Mouse (Mus musculus): ENCODE measurements at regions not wholly inside any gene's neighbourhood (a gene's known extent, or its start where the extent isn't known, plus 50 kb on each side); places are given as distances from the start of the nearest gene placed in this dataset.

DNA sequence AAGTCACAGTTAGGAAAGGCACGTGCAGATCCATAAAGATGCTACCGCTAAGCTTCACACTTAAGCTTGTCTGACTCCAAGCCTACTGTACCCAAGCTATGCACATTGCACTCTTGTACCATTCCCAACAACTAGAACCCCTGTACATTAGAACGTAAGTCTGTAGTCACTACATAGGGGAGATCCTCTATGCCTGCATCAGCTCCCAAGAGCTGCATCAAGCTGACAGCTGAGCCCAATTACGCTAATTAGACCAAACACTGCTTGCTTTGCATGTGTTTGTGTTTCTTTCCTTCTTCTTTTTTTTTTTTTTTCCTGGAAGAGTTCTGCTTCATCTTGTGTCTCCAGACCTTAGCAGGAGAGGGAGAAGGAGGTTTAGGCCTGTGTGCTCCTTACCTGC, 641.5 kb upstream of the Sox9 start:
- DNase-seq, result no peak

DNA sequence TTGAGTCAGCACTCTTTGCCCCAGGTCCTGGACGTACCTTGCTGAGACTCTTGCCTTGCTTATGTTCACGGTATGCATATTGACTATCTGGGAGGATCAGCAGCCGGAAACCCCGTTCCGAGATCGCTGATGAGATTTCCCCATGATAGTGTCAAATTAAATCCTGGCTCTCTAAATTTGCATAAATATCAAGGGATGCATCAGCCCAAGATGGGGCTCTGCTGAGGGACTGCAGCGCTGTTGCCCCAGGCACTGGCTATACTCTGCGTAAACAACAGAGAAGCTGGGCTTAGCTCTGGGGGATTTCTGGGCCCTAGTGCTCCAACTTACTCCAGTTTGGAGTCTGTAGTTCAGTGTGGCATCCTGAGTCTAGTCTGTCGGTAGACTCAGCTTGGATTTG, 641.1 kb upstream of the Sox9 start:
- no peak for DNase-seq

DNA sequence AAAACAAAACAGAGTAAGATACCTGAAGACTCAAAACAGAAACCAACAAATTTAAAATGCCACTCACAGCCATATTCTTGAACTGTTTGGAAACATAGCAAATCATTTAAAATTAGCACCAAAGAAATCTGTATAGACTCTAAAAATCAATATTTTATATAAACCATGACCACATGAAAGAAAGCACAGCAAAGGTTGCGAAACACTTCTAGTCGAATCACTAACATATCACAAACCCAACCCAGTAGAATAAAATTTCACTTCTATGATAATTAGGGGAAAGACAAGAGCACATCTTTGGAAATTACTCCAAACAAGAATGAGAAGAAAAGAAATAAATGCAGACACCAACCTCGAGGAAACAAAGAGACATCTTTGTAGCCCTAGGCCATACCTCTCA, 630.0 kb upstream of the Sox9 start:
- no peak for DNase-seq

DNA sequence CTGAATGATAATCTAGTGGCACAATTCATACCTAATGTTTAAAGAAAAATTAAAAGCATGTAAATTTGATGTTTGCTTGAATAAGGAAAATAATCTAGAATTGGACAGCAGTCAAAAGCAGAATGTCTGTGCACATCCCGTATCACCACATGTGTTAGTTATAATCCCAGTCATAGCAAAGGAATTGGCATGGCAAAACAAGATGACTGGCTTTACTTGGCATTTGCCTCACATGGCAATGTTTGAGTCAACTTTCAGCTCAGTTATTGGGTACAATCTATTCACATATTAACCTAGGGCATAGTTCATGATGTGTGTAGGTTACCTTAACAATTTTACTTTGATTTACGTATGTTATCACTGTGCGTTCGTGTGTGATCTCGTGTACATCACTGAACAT, 628.8 kb upstream of the Sox9 start:
- no peak for DNase-seq

DNA sequence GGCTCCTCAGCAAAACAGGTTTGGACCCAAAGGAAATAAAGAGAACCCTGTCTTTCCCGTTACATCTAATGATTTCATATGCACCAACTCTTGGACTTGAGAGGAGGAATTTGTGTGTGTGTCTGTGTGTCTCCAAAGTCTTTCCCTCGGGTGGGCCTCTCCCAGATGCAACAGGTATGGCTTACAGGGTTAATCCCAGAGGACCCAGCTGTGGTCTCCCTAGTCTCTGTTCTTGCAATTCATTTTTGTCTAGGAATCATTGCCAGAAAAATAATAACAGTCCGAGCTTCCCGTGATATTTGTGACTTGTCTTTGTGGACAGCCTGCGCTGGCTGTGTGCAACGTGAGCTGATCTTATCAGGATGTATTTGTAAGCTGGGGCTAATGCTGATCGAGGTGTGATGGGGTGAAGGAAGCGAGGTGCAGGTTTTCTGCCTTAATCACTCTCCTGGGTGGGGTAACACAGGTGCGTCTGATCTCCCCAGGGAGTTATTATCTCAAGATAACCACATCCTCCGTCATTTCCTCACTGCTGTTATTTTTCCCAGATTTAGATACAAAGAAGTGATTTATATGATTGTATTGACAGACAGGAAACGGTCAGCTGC, 627.2 kb upstream of the Sox9 start:
- DNase-seq, result no peak

DNA sequence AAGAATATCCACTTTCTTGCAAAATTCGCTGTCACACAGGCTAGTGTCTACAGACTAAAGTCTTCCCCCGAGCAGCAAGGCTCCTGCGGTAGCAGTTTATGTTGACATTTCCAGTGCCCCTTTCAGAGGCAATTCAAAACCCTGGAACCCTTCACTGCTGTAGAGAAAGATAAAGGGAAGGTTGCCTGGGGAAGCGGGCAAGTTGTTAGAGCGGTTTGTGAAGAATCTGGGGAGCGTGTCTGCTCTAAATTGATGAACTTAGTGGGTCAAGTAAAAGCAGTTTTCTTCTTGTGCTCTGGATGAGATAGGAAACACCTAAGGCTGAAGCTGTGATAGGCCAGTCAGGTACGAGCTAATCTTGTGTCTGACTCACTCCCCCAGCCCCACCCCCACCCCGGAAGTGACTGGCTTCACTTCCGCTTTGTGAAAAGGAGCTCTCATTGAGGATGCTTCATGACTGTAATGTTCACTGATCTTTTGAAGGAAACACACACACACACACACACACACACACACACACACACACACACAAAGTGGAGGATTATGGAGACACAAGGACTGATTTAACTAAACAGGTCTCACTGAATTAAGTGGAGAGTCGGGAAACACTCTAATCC, 626.6 kb upstream of the Sox9 start:
- no peak for DNase-seq

DNA sequence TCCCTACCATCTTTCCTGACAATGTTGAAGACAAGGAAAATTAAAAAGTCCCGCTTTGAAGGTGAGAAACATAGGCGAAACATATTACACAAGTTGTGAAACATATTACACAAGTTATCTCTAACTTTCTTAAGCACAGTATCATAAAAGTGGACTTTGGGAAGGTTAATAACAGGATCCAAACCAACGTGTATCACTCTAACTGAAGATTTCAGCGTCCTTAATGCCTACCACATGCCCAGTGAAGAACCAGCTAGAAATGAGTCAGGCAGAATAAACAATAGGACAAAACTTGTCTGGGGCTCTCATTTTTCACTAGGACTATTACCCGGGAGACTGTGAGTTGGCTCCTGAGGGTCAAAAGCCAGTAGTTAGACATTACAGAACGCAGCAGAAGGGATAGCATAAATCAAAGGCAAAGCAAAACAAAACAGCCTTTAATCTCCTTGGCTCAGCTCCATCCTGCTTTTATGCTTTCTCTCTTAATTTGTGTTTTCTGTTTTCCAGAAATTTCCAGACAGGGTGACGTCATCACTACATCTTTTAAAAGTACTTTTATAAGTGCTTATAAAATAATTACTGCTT, 618.3 kb upstream of the Sox9 start:
- no peak for DNase-seq

DNA sequence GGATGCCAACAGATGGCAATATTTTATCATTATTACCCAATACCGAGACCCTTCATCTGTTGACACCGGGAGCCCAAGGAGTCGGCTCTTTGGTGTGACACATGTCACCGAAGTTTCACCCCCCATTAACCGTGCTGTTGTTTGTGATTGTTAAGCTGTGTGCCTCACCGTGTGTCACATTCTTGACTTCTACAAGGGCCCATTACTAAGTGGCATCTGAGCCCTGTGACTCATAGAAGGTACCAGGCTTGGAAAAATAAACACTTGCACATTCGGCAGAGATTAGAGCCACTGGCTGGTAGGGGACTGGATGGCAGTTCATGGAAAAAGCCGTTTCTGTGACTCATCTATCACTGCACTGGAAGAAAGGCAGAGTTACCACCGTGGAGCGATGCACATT, 608.4 kb upstream of the Sox9 start:
- DNase-seq, result no peak

DNA sequence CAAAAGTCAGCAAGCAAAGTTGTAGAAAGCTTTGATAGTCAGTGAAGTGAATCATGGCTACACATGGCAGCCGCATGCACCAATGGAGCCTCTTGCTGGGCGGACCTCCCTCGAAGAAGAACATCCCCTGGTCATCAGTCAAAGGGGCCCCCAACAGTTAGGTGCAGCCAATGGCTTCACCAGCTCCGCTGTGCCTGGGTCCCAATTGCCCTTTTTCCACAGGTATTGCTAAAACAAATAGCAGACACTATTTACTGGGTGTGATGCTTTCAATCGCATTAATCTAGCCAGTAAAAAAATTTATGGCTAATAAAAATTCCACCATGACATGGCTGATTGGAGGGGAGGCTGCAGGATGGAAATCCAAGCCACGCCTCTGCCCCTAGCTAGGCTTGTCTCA, 606.7 kb upstream of the Sox9 start:
- DNase-seq, result no peak

DNA sequence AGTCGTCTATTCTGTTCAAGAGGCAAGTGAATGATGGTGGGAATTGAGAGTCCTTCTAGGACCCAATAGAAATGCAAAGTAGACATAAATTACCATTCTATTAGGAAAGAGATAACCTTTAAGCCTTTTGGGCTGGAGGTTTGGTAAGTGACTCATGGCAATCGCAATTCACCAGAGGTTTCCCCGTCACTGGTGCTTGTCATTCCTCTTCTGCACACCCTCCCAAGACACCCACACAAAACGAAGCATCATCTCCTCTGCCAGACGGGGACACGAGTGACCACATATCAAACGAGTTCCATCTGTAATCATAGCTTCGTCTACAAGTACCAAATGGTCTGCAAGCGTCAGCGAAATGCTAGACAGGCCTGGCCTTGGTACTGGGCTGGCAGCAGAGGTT, 601.4 kb upstream of the Sox9 start:
- no peak for DNase-seq

DNA sequence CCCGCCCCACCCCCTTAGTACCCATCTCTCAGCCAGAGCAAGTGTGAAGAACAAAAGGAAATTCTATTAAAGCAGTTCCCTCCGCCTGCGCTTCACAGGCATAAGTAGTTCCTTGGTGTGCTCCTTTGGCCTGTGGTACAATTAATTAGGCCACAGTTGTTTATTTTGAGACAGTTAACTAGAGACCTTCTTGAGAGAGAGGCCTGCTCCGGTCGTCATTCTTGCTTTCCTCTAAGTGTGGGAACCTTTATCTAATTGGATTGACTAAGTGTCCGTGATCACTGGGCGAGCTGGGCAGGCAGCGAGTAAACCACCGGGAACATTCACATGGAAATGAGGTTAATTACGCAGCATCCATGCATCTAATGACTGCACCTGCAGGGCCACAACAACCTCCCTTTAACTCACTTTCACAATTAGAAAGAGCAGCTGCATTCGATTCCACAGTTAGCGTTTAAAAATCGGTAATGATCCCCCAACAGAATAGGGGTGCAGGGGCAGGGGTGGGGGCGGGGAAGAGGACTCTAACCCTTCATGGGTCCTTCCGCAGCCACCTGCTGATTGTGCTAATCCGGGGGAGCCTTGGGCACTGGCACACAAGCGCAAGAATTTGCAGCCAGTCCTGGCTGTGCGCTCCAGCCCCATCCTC, 584.3 kb upstream of the Sox9 start:
- DNase-seq, result no peak

DNA sequence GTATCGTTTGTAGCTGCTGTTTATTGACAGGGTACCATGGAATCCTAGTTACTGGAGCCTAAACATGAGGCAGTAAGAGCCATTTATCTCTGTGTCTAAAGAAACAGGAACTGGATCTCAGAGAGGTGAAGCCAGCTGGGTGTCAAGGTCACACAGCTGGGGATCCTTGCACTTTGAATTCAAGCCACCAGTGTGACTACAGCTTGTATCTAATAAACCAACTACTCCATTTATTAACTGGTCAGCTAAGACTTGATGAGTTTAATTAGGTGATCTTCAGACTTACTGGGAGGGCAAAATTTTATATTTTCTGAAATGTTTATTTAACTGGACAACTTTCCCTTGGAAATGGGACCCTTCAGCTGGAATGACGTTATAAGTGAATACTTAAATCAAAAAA, 577.5 kb upstream of the Sox9 start:
- DNase-seq, result no peak

DNA sequence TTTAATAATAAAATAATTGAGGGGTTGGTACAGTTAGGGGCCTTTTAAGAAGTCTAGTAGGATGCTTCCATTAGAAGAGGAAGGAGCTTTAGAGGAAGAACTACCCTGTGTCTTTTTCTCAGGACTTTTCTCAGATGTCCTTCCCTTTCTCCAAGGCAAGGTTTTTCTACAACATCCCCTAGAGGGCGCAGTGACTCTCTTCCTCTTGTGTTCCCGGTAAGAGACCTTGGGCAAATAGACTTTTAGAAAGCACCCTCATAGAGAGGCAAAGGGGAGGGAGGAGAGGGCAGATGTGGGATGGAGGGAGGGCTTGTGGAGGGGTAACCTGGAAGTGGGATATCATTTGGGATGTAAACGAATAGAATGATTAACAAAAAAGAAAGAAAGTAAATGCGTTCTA, 572.6 kb upstream of the Sox9 start:
- peak; percentile 3 for DNase-seq

DNA sequence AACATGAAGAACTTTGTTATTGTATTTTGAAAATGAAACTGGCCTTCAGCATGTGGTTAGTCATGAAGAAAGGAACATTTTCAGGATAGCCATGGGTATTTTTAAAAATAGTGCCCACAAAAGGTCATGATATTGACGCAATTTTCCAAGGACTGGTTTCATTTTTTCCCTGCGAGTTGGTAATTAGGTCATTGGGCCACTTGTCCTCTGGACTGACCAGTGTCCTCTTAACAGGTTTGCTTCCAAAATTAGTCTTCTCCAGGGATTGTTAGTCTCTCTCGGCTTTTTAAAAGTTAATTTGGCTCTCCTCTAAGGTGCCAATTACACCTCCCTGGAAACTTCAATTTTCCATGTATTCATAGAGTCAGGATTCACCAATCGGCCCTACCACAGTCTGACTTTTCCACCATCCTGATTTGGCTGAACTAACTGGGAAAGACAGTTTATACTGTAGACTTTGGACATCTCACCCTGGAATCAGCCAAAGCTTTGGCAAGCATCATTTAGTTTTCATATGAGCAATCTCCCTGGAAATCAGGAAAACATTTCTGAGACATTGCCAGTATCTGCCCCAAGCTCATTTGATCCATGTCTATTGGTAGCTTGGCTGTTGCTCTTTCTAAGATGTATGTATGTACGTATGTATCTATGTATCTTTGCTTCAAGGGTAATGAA, 562.8 kb upstream of the Sox9 start:
- no peak for DNase-seq

DNA sequence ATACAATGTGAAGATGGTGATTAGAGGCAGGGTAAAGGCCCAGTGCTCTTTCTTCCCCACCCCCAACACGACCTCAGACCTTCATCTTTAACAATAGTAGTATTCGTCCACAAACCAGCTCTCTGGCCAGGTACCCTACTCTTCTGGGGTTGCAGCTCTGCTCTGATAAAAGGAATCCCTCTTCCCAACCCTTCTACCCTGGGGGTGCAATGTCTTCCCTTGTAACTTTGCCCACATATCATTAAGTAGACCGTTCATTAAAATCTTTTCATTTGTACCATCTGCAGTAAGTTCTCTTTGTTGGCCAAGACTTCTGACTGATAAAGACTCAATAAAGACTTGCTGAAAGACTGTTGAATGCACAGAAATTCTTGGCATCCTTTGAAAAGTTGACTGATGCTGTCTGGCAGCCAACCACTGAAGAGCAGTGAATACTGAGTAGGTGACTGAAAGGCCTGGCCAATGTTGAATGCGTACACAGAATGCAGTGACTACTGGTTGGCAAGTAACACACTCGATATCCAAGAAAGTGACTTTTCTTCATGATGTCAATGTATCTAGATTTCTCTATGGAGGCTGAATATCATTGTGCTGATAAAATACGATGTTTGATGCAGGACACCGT, 547.4 kb upstream of the Sox9 start:
- DNase-seq, result no peak

DNA sequence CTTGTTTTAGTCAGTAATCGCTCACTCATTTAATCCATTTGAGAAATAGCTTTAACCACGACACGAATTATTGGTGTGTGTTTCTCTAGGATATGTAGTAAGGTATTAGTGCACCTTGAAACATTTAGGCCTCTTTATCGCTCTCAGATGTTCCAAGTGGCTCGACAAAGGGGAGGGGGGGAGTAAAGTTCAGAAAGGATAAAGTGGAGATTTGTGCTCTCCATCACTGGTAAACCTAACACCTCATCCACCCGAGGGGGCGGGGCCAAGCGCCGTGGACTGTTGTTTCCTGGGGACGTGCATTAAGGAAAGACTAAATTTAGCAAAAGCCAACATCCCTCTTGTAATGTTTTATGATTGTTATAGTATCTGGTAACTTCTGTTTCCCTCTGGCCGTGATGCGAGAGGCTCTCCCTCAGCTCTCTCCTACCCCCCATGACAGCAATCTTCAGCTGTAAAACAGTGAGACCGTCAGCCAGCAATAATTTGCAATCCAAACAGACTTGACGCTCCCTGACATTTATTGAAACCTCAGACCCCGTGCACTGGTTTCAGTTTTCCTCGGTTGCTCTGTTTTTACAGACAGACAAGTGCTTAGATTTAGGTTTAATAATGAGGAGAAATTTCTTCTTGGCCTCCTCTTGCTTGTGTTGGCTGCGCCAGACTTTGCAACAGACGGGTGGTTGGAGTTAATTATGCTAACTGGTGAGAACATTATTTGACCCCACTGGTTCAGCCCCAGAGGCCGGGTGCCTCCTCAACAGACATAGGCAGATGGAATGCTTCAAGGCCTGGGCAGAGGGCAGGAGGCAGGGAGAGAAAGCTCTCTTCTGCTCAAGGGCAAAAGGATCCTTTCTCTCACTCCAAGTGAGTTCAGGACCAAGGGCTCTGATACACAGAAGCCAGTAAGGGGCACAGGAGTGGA, 542.8 kb upstream of the Sox9 start:
- no peak for DNase-seq

DNA sequence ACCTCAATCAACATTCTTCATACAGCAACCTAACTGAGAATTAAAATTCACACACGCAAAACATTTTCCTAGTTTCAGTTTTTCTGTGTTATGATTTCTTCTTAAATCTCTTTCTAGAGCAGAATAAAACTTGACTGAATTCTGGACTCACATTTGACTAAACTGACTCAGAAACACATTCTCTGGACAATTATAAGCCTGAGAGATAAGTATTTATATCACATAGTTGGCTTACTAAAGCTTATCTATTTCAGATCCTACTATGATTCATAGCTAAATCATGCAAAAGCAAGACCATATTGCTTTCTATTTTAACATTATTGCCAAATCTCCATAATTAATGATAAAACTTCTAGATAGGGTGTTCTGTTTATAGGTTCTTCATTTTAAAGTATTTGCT, 529.5 kb upstream of the Sox9 start:
- no peak for DNase-seq

DNA sequence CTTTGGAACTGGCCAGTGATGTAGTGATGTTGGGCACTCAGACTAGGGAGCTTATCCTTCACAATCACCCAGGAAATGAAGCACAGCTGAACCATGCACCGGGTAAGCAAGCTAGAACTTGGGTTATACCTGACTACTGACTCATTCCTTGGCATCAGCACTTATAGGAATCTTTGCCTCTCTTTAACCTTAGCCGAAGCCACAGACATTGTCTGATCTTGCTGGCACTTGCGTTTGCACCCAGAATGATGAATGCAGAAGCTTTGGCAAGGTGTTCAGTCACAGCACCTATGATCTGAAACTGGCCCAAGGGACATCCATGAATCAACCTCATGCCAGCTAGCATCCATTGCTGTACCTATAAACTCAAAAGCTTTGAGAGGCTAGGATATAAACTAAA, 529.0 kb upstream of the Sox9 start:
- no peak for DNase-seq

DNA sequence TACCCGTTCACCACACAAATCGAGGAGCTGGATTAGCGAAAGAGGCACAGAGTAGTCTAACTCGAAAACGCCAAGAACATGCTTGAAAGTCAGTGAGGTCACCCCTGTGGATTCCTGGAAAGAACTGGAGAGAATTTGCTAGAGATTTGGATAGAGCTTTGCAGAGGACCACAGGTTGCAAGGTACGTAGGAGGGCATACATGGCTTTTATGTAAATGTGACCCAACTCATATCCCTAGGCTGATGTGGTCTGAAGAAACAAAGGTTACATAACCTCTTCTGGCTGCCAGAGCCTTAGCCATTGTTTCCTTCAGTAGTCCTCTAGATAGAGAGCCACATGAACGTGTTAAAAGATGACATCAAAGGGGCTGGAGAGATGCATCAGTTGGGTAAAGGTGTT, 525.7 kb upstream of the Sox9 start:
- no peak for DNase-seq

DNA sequence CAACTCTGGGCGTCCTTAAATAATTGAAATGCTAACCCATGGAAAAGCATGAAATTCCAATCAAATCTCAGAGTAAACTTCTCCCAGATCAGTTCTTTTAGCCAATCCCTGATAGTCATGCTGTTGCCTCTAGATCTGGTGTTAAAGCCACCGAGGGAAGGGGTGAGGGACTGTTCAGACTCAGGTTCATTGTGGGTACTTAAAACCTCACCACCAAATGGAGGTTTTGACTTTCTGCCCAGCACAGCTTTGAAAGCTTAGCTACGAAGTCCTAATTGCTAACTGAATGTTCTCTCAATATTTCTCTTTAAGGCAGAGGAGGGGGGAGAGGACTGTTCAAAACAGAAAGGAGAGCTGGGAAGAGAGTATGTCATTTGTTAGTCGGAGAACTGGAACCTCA, 517.9 kb upstream of the Sox9 start:
- DNase-seq, result no peak

DNA sequence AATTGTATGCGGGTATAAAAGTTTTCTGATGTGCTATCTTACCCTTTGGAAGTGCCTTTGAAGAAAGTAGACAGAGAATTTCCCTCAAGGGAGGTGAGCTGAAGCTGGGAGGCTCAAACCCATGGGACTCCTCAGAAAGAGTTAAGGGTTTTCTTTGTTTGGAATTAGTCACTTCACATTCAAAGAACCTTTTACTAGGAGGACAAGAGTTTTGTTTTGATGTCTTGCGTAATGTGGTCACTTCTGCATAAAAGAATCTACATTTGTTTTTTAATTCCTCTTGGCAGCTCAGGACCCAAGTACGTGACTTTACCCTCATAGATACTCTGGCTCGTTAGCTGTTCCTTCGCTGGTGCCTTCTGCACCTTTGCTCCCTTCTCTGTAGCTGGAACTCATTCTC, 511.1 kb upstream of the Sox9 start:
- no peak for DNase-seq

DNA sequence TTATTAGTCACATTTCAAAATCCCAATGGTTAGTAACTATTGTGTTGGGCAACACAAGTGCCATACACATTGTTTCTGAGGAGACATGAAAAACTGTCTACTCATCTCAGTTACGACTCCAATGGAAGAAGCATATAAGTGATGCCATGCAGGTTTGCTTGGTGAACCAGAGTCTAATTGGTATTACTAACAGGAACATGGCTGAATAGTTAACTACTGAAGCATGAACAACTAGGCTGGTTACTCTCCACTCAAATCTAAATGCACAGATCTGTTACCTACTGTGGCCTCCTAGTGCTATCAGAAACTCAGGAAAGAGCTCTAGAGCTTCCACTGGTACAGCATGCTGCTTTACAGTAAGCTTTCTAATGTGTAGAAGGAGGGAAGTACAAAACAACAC, 503.5 kb upstream of the Sox9 start:
- no peak for DNase-seq
